Mouse (Mus musculus): ENCODE results near the gene Apip.

- TF ChIP-seq EP300 (IDR thresholded peaks at IDR 0.05; ENCODE audit: low read depth) (no peak), CTCF (IDR thresholded peaks at IDR 0.05; ENCODE audit: low read depth) (no peak)
Measured at GRCm38 (mm10) chr2:103102595-103102994, 29.1 kb downstream of the Apip start.
